Mouse (Mus musculus) heart, embryonic 16.5 days (tissue): ENCODE data around the gene Hoxb4. TPM values are rescaled to one million over a fixed set of nuclear protein-coding genes. Genes with fewer than 3 reads are reported as not detected.

Experiments
- ATAC-seq: fragments of 200-750 bp; cut with Nextera tagmentation; replicated peaks from 2 replicates; pipeline ENCODE4 v1.8.0; 2017; ENCODE audit warnings: moderate number of reproducible peaks; ENCODE audit not compliant: insufficient read depth, low FRiP score; ENCODE audit errors: extremely low read depth
- H3K27ac ChIP-seq: fragments of 300-500 bp; sonication (generic); 2 replicates; pipeline ENCODE4 v1.5.1; 2014; ENCODE audit warnings: mild to moderate bottlenecking, low read length, control low read depth, moderate library complexity
- H3K27me3 ChIP-seq: fragments of 300-500 bp; sonication (generic); 2 replicates; pipeline ENCODE4 v1.6.1; 2014; ENCODE audit warnings: low read length, mixed read lengths; ENCODE audit not compliant: control insufficient read depth, insufficient read depth
- H3K36me3 ChIP-seq: fragments of 300-500 bp; sonication (generic); 2 replicates; pipeline ENCODE4 v1.6.1; 2014; ENCODE audit not compliant: control insufficient read depth, insufficient read depth
- H3K4me1 ChIP-seq: fragments of 300-500 bp; sonication (generic); 2 replicates; pipeline ENCODE4 v1.6.1; 2014; ENCODE audit warnings: low read length, mixed read lengths; ENCODE audit not compliant: control insufficient read depth, insufficient read depth
- H3K4me2 ChIP-seq: fragments of 300-500 bp; sonication (generic); 2 replicates; pipeline ENCODE4 v1.6.1; 2014; ENCODE audit warnings: low read depth, mild to moderate bottlenecking, control low read depth, low read length
- H3K4me3 ChIP-seq: fragments of 300-500 bp; sonication (generic); 2 replicates; pipeline ENCODE4 v1.5.1; 2014; ENCODE audit warnings: mild to moderate bottlenecking, control low read depth, low read length
- H3K9ac ChIP-seq: fragments of 300-500 bp; sonication (generic); 2 replicates; pipeline ENCODE4 v1.6.1; 2014; ENCODE audit warnings: low read length, control low read depth
- H3K9me3 ChIP-seq: fragments of 300-500 bp; sonication (generic); replicated peaks from 2 replicates; pipeline ENCODE4 v1.6.1; 2016; ENCODE audit warnings: low read length; ENCODE audit not compliant: control insufficient read depth
- WGBS: fragments of 180-500 bp; shearing (Covaris S2); extraction: QIAGEN DNeasy Blood & Tissue Kit; methylation state at CpG from one replicate; pipeline ENCODE4 v1.1.7; 2014; 5-methylcytosine and 5-hydroxymethylcytosine counted together
- polyA plus RNA-seq: library from polyadenylated mRNA; unstranded; fragments of >200 nt; fragmentation: Nextera tagmentation; extraction: Ambion mirVana; gene quantifications from 2 replicates; pipeline ENCODE4 v1.2.1, GENCODE M21; 2015

Hoxb4 gene
- polyA plus RNA-seq, 1 experiment from 2014 or later = 0.28 TPM

DNA sequence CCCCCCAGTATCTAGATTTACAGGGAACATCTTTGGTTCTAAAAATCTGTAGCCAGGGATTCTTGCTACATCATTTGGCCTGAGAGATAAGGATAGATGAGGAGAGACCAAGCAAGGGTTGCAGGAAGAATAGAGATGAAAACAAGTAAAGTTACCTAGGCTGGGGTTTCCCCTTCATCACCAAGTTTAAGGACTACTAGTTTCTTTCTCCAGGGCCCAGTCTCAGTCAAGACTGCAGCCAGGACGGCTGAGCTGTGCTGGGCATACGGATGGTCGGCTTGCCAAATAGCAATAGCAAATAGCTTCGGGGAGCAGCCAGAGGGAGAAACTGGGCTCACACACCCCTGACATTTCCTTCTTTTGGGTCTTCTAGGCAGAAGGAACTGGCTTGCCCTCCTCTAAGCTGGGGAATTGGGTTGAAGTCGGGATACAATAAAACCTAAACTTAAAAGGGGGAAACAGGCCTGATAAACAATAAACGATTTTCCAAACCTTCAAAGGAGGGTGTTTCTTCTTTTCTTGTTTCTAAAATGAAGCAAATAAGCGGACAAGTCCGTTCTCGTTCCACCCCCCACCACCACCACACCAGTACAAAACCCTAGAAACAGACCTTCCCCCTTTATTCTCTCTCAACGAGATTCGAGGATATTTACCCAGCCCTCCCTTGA, 20.0 kb upstream of the Hoxb4 start:
- H3K4me2 ChIP-seq = no peak overlapping the region
- 13% methylated on average over 11 of the region's 11 CpGs for WGBS

DNA sequence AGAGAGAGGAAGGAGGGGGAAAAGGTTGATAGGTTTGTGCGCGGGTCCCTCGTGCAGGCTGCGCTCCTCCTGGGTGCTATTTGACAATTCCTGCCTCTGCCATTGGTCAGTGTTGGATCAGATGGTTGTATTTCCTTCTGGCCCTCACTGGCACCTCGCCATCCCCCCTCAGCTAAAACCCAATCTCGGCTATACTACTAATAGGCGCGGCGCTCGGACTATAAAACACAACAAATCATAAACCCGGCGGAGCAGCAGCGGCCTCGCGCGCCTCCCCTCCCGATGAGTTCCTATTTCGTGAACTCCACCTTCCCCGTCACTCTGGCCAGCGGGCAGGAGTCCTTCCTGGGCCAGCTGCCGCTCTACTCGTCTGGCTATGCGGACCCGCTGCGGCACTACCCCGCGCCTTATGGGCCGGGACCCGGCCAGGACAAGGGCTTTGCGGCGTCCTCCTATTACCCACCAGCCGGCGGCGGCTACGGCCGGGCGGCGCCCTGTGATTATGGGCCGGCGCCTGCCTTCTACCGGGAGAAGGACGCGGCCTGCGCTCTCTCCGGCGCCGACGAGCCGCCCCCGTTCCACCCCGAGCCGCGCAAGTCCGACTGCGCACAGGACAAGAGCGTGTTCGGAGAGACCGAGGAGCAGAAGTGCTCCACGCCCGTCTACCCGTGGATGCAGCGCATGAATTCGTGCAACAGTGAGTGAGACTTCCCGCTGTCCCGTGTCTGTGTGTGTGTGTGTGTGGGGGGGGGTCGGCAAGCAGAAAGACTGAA, 19.0 kb upstream of the Hoxb4 start:
- Histone ChIP-seq H3K9ac (no peak overlapping the region), H3K27me3 (peaks cover 95% of the 10 kb centered on the region), H3K9me3 (no peaks in the 10 kb centered on the region), H3K4me2 (peak overlapping the region; percentile 46), H3K27ac (no peak overlapping the region), H3K4me1 (no peaks in the 10 kb centered on the region), H3K36me3 (no peaks in the 10 kb centered on the region), H3K4me3 (peak overlapping the region; percentile 34)
- under 1% methylated on average over 66 of the region's 66 CpGs for WGBS
- no peak for ATAC-seq

More for the DNA sequence above, 20.0 kb upstream of the Hoxb4 start:
- Histone ChIP-seq H3K9ac (no peak overlapping the region), H3K9me3 (no peaks in the 10 kb centered on the region), H3K27me3 (peaks cover 94% of the 10 kb centered on the region), H3K4me1 (no peaks in the 10 kb centered on the region), H3K4me3 (no peak overlapping the region), H3K36me3 (no peaks in the 10 kb centered on the region), H3K27ac (no peak overlapping the region)
- no peak for ATAC-seq

DNA sequence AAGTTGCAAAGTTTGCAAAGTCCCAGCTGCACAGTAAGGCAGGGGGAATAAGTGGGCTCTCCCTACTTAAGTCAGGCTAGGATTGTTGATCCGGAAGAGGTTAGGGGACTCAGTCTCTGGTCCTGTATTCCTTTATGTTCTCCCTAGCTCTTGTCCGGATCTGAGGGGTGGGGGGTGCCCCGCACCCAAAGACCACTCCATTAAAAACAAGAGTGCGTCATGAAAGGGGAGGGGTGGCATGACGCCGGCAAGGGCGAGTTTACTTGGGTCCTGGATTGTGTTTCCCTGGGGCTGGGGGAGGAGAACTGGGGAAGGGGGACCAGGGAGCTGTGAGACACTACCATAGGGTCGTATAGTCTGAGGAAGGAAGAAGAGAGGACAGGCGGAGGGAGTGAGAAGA, 18.3 kb upstream of the Hoxb4 start:
- H3K27ac ChIP-seq = no peak overlapping the region
- WGBS = 2% methylated on average over 9 of the region's 9 CpGs
- no peak for ATAC-seq
- no peak overlapping the region for H3K9ac ChIP-seq
- peak overlapping the region; percentile 34; the same call in 1 of the 2 replicates for H3K4me3 ChIP-seq
- H3K4me1 ChIP-seq = no peaks in the 10 kb centered on the region
- no peak overlapping the region; the same call in 1 of the 2 replicates for H3K4me2 ChIP-seq
- no peaks in the 10 kb centered on the region for H3K36me3 ChIP-seq
- H3K27me3 ChIP-seq = peaks cover 95% of the 10 kb centered on the region
- no peaks in the 10 kb centered on the region for H3K9me3 ChIP-seq

DNA sequence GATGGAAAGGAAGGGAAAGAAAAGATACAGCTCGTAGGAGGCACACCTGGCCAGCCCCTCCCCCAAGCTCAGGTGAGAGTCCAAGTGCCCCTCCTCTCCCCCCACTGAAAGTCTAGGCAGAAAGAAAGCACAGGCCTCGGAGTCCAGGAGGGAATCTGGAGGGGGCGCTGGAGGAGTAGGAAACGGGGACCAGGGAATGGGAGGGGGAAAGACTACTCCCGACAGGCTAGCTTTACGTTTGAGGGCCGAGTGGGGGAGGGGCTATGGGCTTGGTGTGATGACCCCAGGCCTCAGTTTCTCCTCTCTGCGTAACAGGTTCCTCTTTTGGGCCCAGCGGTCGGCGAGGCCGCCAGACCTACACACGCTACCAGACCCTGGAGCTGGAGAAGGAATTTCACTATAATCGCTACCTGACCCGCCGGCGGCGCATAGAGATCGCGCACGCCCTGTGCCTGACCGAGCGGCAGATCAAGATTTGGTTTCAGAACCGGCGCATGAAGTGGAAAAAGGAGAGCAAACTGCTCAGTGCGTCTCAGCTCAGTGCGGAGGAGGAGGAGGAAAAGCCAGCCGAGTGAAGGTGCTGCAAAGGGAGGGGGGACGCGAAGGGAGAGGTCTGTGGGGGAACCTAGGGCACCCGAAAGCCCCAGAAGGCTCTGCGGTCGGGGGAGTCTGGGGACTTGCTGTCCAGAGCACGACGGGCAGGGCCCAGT, 17.6 kb upstream of the Hoxb4 start:
- Histone ChIP-seq H3K27ac (no peak overlapping the region), H3K4me2 (peak overlapping the region; percentile 35)
- WGBS = 2% methylated on average over 34 of the region's 35 CpGs

DNA sequence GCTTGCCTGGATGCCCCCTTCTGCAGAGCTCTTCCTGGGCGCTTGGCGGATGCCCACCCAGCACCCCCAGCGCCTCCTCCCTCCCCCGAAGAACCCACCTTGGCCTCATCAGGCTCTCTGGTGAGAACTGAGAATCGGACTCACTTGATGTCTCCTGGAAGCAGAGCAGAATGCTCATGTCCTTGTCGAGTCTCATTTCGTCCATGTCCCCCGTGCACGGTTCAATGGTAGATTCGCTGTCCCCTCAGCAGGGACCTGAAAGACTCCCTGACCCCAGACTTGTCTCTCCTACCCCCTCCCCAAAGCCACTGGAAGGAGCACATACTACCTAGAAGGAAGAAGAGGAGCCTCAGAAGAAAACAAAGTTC, 17.0 kb upstream of the Hoxb4 start:
- ATAC-seq = no peak
- no peaks in the 10 kb centered on the region for H3K9me3 ChIP-seq
- H3K4me1 ChIP-seq = no peaks in the 10 kb centered on the region
- H3K9ac ChIP-seq = no peak overlapping the region
- H3K36me3 ChIP-seq = no peaks in the 10 kb centered on the region
- no peak overlapping the region; the same call in 1 of the 2 replicates for H3K4me3 ChIP-seq
- 12% methylated on average over 10 of the region's 10 CpGs for WGBS
- H3K27ac ChIP-seq = no peak overlapping the region
- no peak overlapping the region for H3K4me2 ChIP-seq
- H3K27me3 ChIP-seq = peaks cover 97% of the 10 kb centered on the region

More for the DNA sequence above, 17.6 kb upstream of the Hoxb4 start:
- H3K4me3 ChIP-seq = peak overlapping the region; percentile 18
- H3K36me3 ChIP-seq = no peaks in the 10 kb centered on the region
- no peaks in the 10 kb centered on the region for H3K9me3 ChIP-seq
- no peaks in the 10 kb centered on the region for H3K4me1 ChIP-seq
- ATAC-seq = no peak
- H3K9ac ChIP-seq = no peak overlapping the region
- H3K27me3 ChIP-seq = peaks cover 97% of the 10 kb centered on the region

DNA sequence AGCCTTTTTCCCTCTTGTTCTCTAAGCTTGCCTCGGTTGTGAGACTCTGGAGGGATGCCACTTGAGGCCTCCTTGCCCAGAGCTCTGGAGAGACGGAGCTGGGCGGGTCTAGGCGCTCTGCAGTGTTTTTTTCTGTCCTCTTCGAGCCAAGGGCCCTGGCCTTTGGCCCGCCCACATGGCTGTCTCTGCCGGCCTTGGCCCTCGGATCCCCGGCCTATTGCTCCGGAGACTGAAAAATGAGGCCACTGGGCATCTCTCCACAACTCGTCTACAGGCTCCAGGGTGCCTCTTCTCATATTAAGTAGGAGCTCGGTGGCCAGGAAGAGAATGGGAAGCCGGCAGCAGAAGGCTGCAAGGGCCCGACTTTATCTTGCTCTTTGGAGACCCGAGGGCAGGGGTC, 16.2 kb upstream of the Hoxb4 start:
- peaks cover 97% of the 10 kb centered on the region for H3K27me3 ChIP-seq
- 6% methylated on average over 15 of the region's 15 CpGs for WGBS
- H3K4me2 ChIP-seq = no peak overlapping the region
- H3K9me3 ChIP-seq = no peaks in the 10 kb centered on the region
- no peak overlapping the region for H3K27ac ChIP-seq
- no peaks in the 10 kb centered on the region for H3K4me1 ChIP-seq
- H3K4me3 ChIP-seq = no peak overlapping the region
- no peak for ATAC-seq
- H3K36me3 ChIP-seq = no peaks in the 10 kb centered on the region
- no peak overlapping the region for H3K9ac ChIP-seq

DNA sequence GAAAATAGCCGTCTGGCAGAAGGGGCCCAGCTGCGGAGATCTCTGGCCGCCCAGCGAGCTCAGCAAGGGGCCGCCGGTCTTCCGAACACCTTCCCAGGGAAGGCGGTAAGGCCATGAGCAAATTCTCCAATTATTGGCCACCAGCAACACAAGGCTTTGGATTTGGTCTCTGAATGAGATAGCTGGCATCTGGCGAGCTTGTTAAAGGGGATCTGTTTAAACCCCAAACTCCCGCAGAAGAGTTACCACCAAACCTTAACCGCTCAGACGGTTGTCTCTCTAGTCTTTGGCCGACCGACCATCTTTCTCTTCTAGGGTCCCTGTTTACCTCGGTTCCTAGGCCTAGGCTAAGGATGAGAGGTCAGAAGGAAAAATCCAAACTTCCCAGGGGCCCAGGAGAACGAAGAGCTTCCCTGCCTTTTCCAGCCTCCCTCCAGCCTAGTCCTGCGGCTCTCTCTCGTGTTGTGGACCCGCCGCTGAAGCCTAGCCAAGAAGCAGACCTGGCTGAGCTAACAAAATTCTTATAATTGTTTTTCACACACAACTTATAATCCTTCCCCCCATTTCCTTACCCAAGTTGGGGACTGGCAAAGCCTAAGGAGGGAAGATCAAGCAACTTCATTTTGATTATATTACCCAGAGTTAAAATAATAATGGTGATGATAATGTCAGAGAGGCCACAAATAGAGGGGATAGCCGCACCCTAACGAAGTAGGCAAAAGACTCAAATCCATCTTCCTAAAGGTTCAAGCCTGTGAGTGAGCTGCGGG, 15.5 kb upstream of the Hoxb4 start:
- ATAC-seq = no peak
- Histone ChIP-seq H3K9me3 (no peaks in the 10 kb centered on the region), H3K4me3 (no peak overlapping the region), H3K4me2 (no peak overlapping the region), H3K4me1 (no peaks in the 10 kb centered on the region), H3K27ac (no peak overlapping the region), H3K27me3 (peaks cover 97% of the 10 kb centered on the region), H3K9ac (no peak overlapping the region), H3K36me3 (no peaks in the 10 kb centered on the region)
- 13% methylated on average over 23 of the region's 23 CpGs for WGBS

DNA sequence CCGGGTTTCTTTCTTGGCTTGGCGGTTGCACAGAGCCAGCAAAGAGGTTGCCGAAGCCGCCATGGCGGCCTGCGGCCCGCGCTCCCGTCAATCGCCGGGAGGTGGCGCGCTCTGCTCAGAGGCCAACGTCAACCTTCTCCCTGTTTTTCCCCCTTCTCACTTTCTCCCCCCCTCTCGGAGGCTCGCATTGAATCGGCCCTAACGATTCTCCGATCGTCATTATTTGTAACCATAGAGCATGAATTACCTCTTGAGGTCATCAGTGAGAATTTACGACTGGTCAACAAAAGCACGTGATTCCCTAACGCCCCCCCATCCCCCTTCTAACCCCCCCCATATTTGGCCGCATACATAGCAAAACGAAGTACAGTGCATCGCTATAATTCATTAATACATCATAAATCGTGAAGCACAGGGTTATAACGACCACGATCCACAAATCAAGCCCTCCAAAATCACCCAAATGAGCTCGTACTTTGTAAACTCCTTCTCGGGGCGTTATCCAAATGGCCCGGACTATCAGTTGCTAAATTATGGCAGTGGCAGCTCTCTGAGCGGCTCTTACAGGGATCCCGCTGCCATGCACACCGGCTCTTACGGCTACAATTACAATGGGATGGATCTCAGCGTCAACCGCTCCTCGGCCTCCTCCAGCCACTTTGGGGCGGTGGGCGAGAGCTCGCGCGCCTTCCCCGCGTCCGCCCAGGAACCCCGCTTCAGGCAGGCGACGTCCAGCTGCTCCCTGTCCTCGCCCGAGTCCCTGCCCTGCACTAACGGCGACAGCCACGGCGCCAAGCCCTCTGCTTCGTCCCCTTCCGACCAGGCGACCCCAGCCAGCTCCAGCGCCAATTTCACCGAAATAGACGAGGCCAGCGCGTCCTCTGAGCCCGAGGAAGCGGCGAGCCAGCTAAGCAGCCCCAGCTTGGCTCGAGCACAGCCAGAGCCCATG, 14.6 kb upstream of the Hoxb4 start, which contains the start of gene Hoxb5:
TSS of gene Hoxb5 (plus strand) at position 186 of the 949 bp plus-strand sequence.
- Histone ChIP-seq H3K4me2 (peak within 1 kb of the TSS; percentile 53), H3K4me3 (peak within 1 kb of the TSS; percentile 40), H3K9me3 (no peaks in the 10 kb centered on the region), H3K27me3 (peaks cover 98% of the 10 kb centered on the region), H3K36me3 (no peaks in the 10 kb centered on the region), H3K9ac (peak within 1 kb of the TSS; percentile 53; the same call in 1 of the 2 replicates), H3K4me1 (no peaks in the 10 kb centered on the region), H3K27ac (no peak within 1 kb of the TSS)
- no peak for ATAC-seq
- 1% methylated on average over 69 of the region's 69 CpGs for WGBS
